Mouse (Mus musculus): ENCODE results near the gene Kdelc1. TPM values are rescaled to one million over a fixed set of nuclear protein-coding genes. Genes with fewer than 3 reads are reported as not detected.

Gene Kdelc1
- total and polyA plus RNA-seq, 3 experiments = 0.16 TPM; not detected in 2

DNA sequence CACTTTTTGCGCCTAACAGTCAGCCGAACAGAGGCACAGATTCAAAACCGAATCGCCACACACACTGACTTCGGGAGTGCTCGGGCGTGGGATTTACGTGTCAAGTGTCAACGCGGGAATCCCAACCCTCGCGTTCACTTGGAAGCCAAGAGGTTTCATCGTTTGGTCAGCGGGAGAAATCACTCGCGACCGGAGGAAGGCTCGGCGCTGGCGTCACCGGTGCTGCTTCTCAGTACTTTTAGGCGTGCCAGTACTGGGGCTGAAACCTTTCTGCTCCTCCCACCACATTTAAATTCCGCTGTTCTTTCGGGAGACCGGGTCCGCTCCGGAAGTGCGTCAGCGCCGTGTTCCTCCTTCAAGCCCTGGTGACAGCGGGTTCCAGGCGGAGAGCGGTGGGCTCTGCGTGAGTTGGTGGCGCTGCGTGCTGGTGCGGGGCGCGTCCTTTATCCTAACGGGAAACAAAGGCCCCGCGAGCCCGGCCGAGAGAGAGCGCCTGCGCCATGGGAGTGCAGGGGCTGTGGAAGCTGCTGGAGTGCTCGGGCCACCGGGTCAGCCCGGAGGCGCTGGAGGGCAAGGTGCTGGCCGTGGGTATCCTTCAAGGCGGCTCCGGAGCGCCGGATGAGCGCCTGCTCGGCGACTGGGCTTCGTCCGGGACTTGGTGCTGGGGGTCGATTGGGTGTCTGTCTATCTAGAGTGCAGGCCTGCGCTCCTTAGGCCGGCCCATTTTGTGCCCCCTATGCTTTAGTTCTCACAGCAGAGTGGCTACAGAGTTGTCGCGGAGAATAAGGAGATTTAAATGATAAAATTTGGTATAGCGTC is 29.2 kb upstream of the Kdelc1 start, which contains the start of gene Ercc5 (continued):
- TF ChIP-seq TBP (conservative IDR thresholded peaks at IDR 0.05; ENCODE audit: low read depth, low read length) = peak; percentile 77
- TF ChIP-seq MAX (IDR thresholded peaks at IDR 0.05; ENCODE audit: low read length) = peak; percentile 76
- TF ChIP-seq CHD1 (IDR thresholded peaks at IDR 0.05; ENCODE audit: low read depth, low read length) = no peak
- peak; percentile 78 for TF ChIP-seq ELF1 (IDR thresholded peaks at IDR 0.05; ENCODE audit: low read depth, low read length)
- peak; percentile 78; the same call in 1 of the 2 replicates for TF ChIP-seq POLR2AphosphoS2 (IDR thresholded peaks at IDR 0.05; ENCODE audit: low read depth, low read length)
- no peak for TF ChIP-seq JUND (conservative IDR thresholded peaks at IDR 0.05; ENCODE audit: low read depth, low read length)
- TF ChIP-seq ZMIZ1 (IDR thresholded peaks at IDR 0.05; ENCODE audit: low read depth, low read length) = peak; percentile 93
- no peak for TF ChIP-seq PAX5 (IDR thresholded peaks at IDR 0.05; ENCODE audit: low read length)
- TF ChIP-seq USF2 (conservative IDR thresholded peaks at IDR 0.05; ENCODE audit: low read depth, low read length) = no peak
- 0 out of 2 replicates have a peak, but pooled peaks have one; percentile 29 for TF ChIP-seq EP300 (IDR thresholded peaks at IDR 0.05; ENCODE audit: low read length)
- no peak for TF ChIP-seq ZKSCAN1 (IDR thresholded peaks at IDR 0.05; ENCODE audit: borderline replicate concordance, low read depth, low read length)
- TF ChIP-seq POLR2A (IDR thresholded peaks at IDR 0.05; ENCODE audit: low read depth, low read length) = peak; percentile 91
- TF ChIP-seq RAD21 (IDR thresholded peaks at IDR 0.05; ENCODE audit: low read depth, low read length) = no peak

DNA sequence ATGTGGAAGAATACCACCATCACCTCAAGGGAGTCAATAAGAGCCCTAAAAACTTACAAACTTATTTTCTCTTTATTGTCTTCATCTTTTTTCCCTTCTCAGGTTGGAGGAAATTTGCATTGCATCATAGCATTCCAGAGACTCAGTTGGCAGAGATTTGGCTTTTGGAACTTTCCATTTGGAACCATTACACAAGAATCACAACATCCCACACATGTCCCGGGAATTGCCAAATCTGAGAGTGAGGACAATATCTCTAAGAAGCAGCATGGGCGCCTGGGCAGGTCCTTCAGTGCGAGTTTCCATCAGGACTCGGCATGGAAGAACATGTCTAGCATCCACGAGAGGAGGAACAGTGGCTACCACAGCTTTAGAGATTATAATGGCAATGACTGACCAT is 24.1 kb upstream of the Kdelc1 start:
- H3K79me2 ChIP-seq (replicated peaks; ENCODE audit: control insufficient read depth, extremely low read depth, insufficient read depth, poor library complexity, severe bottlenecking) = no peaks in the 10 kb centered on the region
- H3K36me3 ChIP-seq (replicated peaks in 1 of 2; ENCODE audit: control insufficient read depth in 1 of 2, insufficient read depth in 1 of 2, low read length in 1 of 2) = no peaks in the 10 kb centered on the region
- DNase-seq (ENCODE audit: extremely low read depth) = no peak
- no peaks in the 10 kb centered on the region for H3K27me3 ChIP-seq (replicated peaks)
- in situ Hi-C loops (cut with MboI; ENCODE audit: low pct_ligation_motif_present, low pct_unique_long_range_greater_than_20kb, low sequenced_read_pairs) (no loop called here), dilution Hi-C loops (cut with MboI; ENCODE audit: extremely low pct_ligation_motif_present, extremely low pct_unique_long_range_greater_than_20kb, low sequenced_read_pairs) (no loop called here)
- H3K9ac ChIP-seq (ENCODE audit: insufficient read depth, low read depth) = no peak overlapping the region
- H3K9me3 ChIP-seq (replicated peaks; ENCODE audit: low read length) = no peaks in the 10 kb centered on the region
- H3K4me3 ChIP-seq (replicated peaks in 1 of 3; ENCODE audit: low read depth in 2 of 3, low read length in 2 of 3, poor library complexity in 1 of 3) = no peak overlapping the region
- H3K4me1 ChIP-seq (ENCODE audit: control insufficient read depth in 1 of 2, insufficient read depth in 2 of 2) = peaks cover 0 to 4% of the 10 kb centered on the region in 2 experiments; a peak in 2 of 4 replicates
- TF ChIP-seq E2F4 (IDR thresholded peaks at IDR 0.05; ENCODE audit: insufficient replicate concordance, low read depth, low read length) = no peak
- no peak for TF ChIP-seq HCFC1 (IDR thresholded peaks at IDR 0.05; ENCODE audit: low read depth, low read length)
- TF ChIP-seq ZC3H11A (IDR thresholded peaks at IDR 0.05; ENCODE audit: low read depth, low read length) = no peak
- TF ChIP-seq ZKSCAN1 (IDR thresholded peaks at IDR 0.05; ENCODE audit: borderline replicate concordance, low read depth, low read length) = no peak
- no peak for TF ChIP-seq JUN (IDR thresholded peaks at IDR 0.05; ENCODE audit: insufficient read depth, low read depth, low read length)
- no peak for TF ChIP-seq MAZ (IDR thresholded peaks at IDR 0.05; ENCODE audit: low read depth, low read length)
- no peak for TF ChIP-seq PAX5 (IDR thresholded peaks at IDR 0.05; ENCODE audit: low read length)
- TF ChIP-seq IRF4 (IDR thresholded peaks at IDR 0.05; ENCODE audit: low read depth, low read length) = no peak
- no peak for TF ChIP-seq CHD1 (IDR thresholded peaks at IDR 0.05; ENCODE audit: low read depth, low read length)
- no peak for TF ChIP-seq ZNF384 (IDR thresholded peaks at IDR 0.05; ENCODE audit: low read depth, low read length)
- TF ChIP-seq MYC (IDR thresholded peaks at IDR 0.05; ENCODE audit: low read depth, low read length) = no peak
- no peak for TF ChIP-seq MEF2A (IDR thresholded peaks at IDR 0.05; ENCODE audit: borderline replicate concordance, low read depth, low read length)
- no peak for TF ChIP-seq KAT2A (IDR thresholded peaks at IDR 0.05; ENCODE audit: insufficient replicate concordance, low read length)
- no peak overlapping the region for H3K4me2 ChIP-seq (ENCODE audit: insufficient read depth, low read depth, poor library complexity, severe bottlenecking)
- no peak overlapping the region for H3K27ac ChIP-seq (ENCODE audit: insufficient read depth, low read depth)
